Mouse (Mus musculus) ES-Bruce4 (cell line): ENCODE measurements around the gene Sh2d4b. TPM values are rescaled to one million over a fixed set of nuclear protein-coding genes. Genes with fewer than 3 reads are reported as not detected.

Experiments used
- H3K27ac ChIP-seq: 2 replicates; pipeline ENCODE4 v1.5.1; 2012; ENCODE audit warnings: low read length, inconsistent platforms; ENCODE audit not compliant: insufficient read depth
- H3K27me3 ChIP-seq: 2 replicates; pipeline ENCODE4 v1.6.1; 2012; ENCODE audit warnings: mild to moderate bottlenecking, low read length, inconsistent platforms; ENCODE audit not compliant: control insufficient read depth, poor library complexity, insufficient read depth, severe bottlenecking
- H3K36me3 ChIP-seq: 2 replicates; pipeline ENCODE4 v1.6.1; 2012; ENCODE audit warnings: inconsistent platforms, mild to moderate bottlenecking, low read length, moderate library complexity; ENCODE audit not compliant: control insufficient read depth, poor library complexity, insufficient read depth, severe bottlenecking
- H3K4me1 ChIP-seq: one replicate; pipeline ENCODE4 v1.8.1; 2011; ENCODE audit warnings: low read length; ENCODE audit not compliant: control insufficient read depth, insufficient read depth
- H3K4me3 ChIP-seq: 2 replicates; pipeline ENCODE4 v1.5.1; 2011; ENCODE audit warnings: low read depth, mild to moderate bottlenecking, low read length
- H3K9ac ChIP-seq: 2 replicates; pipeline ENCODE4 v1.6.1; 2012; ENCODE audit warnings: low read depth, mild to moderate bottlenecking, inconsistent platforms; ENCODE audit not compliant: poor library complexity, severe bottlenecking
- H3K9me3 ChIP-seq: replicated peaks from 2 replicates; pipeline ENCODE4 v1.6.1; 2012; ENCODE audit warnings: mild to moderate bottlenecking, low read length, inconsistent platforms; ENCODE audit not compliant: control insufficient read depth, poor library complexity, insufficient read depth, severe bottlenecking
- CTCF ChIP-seq: IDR thresholded peaks from one replicate; pipeline ENCODE4 v1.8.1; 2011; ENCODE audit warnings: low read depth, low read length
- EP300 ChIP-seq: IDR thresholded peaks from 2 replicates; pipeline ENCODE4 v1.6.1; 2011; ENCODE audit warnings: low read depth, low read length; ENCODE audit not compliant: insufficient read depth
- POLR2A ChIP-seq: IDR thresholded peaks from one replicate; pipeline ENCODE4 v1.8.1; 2011; ENCODE audit warnings: low read length; ENCODE audit not compliant: insufficient read depth
- polyA plus RNA-seq: library from polyadenylated mRNA; stranded (reverse); fragments of >200 nt; gene quantifications from 2 replicates; pipeline ENCODE4 v1.2.4, GENCODE M21; 2011; ENCODE audit warnings: low read depth; ENCODE audit not compliant: missing spikeins, insufficient read depth, insufficient read length

The Sh2d4b gene
- polyA plus RNA-seq, 1 experiment, result 1.7 TPM

DNA sequence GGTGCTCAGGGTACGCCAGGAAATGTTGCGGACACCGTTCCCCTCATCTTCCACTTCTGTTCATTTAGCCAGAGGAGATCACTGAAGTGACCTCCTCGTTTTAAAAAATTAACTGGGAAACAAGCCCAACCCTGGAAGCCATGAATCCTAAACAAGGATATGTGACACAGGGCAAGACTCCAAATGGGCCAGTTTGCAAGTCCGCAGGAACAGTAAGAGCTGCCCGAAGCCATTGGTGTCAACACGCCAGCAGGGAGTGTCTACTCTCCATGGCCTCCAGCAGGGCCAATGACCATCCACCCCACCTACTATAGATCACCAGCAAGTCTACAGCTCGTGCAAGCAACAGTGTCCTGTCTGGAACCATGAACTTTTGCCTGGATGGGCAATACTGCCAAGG lies 12.7 kb upstream of the Sh2d4b start:
- TF ChIP-seq POLR2A (no peak), CTCF (no peak), EP300 (no peak)
- no peak overlapping the region for H3K4me3 ChIP-seq
- H3K27ac ChIP-seq, result no peak overlapping the region
- H3K9me3 ChIP-seq, result no peaks in the 10 kb centered on the region
- peaks cover 14% of the 10 kb centered on the region; the same call in 1 of the 2 replicates for H3K36me3 ChIP-seq
- no peak overlapping the region for H3K9ac ChIP-seq
- no peaks in the 10 kb centered on the region for H3K27me3 ChIP-seq
- peaks cover 4% of the 10 kb centered on the region for H3K4me1 ChIP-seq

DNA sequence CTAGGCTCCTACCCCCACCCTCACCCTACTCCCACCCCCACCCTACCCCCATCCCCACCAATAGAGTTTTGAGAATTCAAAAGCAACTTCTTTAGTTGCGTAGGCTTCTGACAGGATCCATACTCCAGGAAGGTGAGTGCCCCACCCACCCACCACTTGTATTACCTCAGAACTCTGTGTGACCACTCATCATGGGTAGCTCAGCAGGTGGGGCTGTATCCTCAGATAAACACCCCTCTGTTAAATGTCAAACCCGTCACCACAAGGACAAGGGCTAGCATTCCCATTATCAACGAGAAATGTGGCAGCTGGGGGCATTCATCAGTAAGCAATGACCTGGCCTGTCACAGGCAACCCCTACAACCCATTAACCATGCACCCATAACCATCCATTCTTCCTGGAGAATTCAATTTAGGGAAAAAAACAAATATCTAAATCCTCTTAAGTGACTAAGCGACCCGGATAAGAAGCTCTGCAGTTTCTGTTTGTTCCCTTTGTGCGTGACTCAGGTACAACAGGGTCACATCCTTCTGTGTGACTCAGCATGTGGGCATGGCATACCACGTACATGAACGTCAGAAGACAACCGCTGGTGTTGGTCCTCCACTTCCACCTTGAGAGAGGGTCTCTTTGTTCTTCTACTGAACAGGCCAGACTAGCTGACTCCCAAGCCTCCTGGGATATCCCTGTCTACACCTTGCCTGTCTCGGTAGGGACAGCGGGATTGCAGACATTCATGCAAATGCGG lies 9.4 kb upstream of the Sh2d4b start:
- Histone ChIP-seq H3K9ac (no peak overlapping the region), H3K36me3 (no peaks in the 10 kb centered on the region), H3K4me1 (peaks cover 4% of the 10 kb centered on the region), H3K27ac (no peak overlapping the region), H3K4me3 (no peak overlapping the region), H3K9me3 (no peaks in the 10 kb centered on the region), H3K27me3 (no peaks in the 10 kb centered on the region)
- TF ChIP-seq CTCF, result no peak
- TF ChIP-seq EP300, result no peak
- no peak for TF ChIP-seq POLR2A

DNA sequence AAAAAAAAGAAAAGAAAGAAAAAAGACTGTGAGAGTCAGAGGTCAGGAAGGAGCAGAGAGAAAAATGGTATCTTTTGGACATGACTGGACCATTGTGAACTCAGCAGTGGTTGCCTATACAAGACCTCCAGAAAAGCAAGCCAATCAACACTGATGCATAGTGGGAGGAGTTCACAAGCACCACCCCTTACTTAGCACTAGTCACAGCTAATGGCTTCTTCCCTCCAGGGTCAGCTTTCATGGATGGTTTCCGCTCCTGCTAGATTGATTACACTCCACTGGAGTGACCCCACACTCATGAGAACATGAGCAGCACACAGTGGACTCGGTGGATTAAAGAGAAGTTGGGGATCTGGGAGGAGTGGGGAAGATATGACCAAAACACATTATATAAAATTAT lies 7.2 kb upstream of the Sh2d4b start:
- H3K27ac ChIP-seq, result no peak overlapping the region
- peaks cover 4% of the 10 kb centered on the region for H3K4me1 ChIP-seq
- no peak for TF ChIP-seq EP300
- TF ChIP-seq POLR2A, result no peak
- no peak for TF ChIP-seq CTCF
- no peak overlapping the region for H3K9ac ChIP-seq
- H3K36me3 ChIP-seq, result no peaks in the 10 kb centered on the region
- no peaks in the 10 kb centered on the region for H3K9me3 ChIP-seq
- no peak overlapping the region for H3K4me3 ChIP-seq
- no peaks in the 10 kb centered on the region for H3K27me3 ChIP-seq

DNA sequence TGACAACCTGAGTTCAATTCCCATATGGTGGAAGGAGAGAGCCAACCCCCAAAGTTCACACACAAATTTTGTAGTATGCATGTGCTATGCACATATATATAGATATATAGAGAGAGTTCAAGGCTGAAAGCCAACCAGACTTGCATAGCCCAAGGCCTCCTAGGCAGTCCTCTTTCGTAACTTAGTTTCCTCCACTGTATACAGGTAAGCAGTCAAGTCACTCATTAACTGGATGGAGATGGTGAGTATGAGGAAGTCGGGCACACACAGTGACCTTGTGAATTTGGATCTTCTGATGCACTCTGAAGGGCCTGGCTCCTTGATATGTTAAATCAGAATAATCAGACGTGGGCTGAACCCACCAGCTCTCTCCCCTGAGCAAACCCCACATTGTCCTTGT lies 4.8 kb upstream of the Sh2d4b start:
- H3K9ac ChIP-seq, result no peak overlapping the region
- peaks cover 4% of the 10 kb centered on the region for H3K4me1 ChIP-seq
- TF ChIP-seq EP300 (no peak), POLR2A (no peak), CTCF (no peak)
- no peaks in the 10 kb centered on the region for H3K9me3 ChIP-seq
- no peaks in the 10 kb centered on the region for H3K27me3 ChIP-seq
- no peak overlapping the region for H3K27ac ChIP-seq
- H3K36me3 ChIP-seq, result no peaks in the 10 kb centered on the region
- no peak overlapping the region for H3K4me3 ChIP-seq

GRCm38 (mm10) chr14:40895681-40896080 lies 2.6 kb upstream of the Sh2d4b start:
- Histone ChIP-seq H3K9me3 (no peaks in the 10 kb centered on the region), H3K9ac (no peak overlapping the region), H3K27ac (no peak overlapping the region), H3K4me3 (no peak overlapping the region), H3K36me3 (no peaks in the 10 kb centered on the region), H3K27me3 (no peaks in the 10 kb centered on the region), H3K4me1 (peaks cover 4% of the 10 kb centered on the region)
- TF ChIP-seq CTCF (no peak), POLR2A (no peak), EP300 (no peak)

GRCm38 (mm10) chr14:40894576-40895247 lies 1.6 kb upstream of the Sh2d4b start:
- H3K27me3 ChIP-seq, result no peaks in the 10 kb centered on the region
- H3K27ac ChIP-seq, result no peak overlapping the region
- H3K9me3 ChIP-seq, result no peaks in the 10 kb centered on the region
- H3K36me3 ChIP-seq, result no peaks in the 10 kb centered on the region
- H3K9ac ChIP-seq, result 0 out of 2 replicates have a peak overlapping the region, but pooled peaks have one; percentile 13
- TF ChIP-seq CTCF, result peak; percentile 89
- peak; percentile 77; the same call in 1 of the 2 replicates for TF ChIP-seq EP300
- no peak for TF ChIP-seq POLR2A
- no peak overlapping the region for H3K4me3 ChIP-seq
- H3K4me1 ChIP-seq, result peaks cover 4% of the 10 kb centered on the region
